Mouse (Mus musculus): ENCODE results near the gene Nek7. TPM values are rescaled to one million over a fixed set of nuclear protein-coding genes. Genes with fewer than 3 reads are reported as not detected.

Nek7 gene
- polyA plus RNA-seq, 1 experiment from 2014 or later = 8.0 TPM

GRCm38 (mm10) chr1:138628486-138628885 lies 8.5 kb upstream of the Nek7 start:
- H3K9me3 ChIP-seq (ENCODE audit: control insufficient read depth, low read length) = no peaks in the 10 kb centered on the region
- H3K27me3 ChIP-seq (ENCODE audit: control insufficient read depth, insufficient read depth, low read length) = no peaks in the 10 kb centered on the region
- H3K9ac ChIP-seq (replicated peaks; ENCODE audit: low read depth, low read length) = no peak overlapping the region
- H3K27ac ChIP-seq (ENCODE audit: low read depth, low read length) = no peak overlapping the region
- no peak overlapping the region for H3K4me2 ChIP-seq (ENCODE audit: low read depth, low read length)
- H3K4me3 ChIP-seq (ENCODE audit: low read depth, low read length) = no peak overlapping the region
- 83% methylated on average over 3 of the region's 3 CpGs for WGBS
- H3K4me1 ChIP-seq (ENCODE audit: control insufficient read depth, insufficient read depth, low read length) = no peaks in the 10 kb centered on the region
- H3K36me3 ChIP-seq (ENCODE audit: control insufficient read depth, insufficient read depth, low read length) = no peaks in the 10 kb centered on the region
- no peak for ATAC-seq (ENCODE audit: low read depth)

GRCm38 (mm10) chr1:138627804-138628203 lies 7.9 kb upstream of the Nek7 start:
- no peak overlapping the region for H3K4me3 ChIP-seq (ENCODE audit: low read depth, low read length)
- H3K27me3 ChIP-seq (ENCODE audit: control insufficient read depth, insufficient read depth, low read length) = no peaks in the 10 kb centered on the region
- H3K36me3 ChIP-seq (ENCODE audit: control insufficient read depth, insufficient read depth, low read length) = no peaks in the 10 kb centered on the region
- no peak for ATAC-seq (ENCODE audit: low read depth)
- H3K9ac ChIP-seq (replicated peaks; ENCODE audit: low read depth, low read length) = no peak overlapping the region
- H3K9me3 ChIP-seq (ENCODE audit: control insufficient read depth, low read length) = no peaks in the 10 kb centered on the region
- H3K4me2 ChIP-seq (ENCODE audit: low read depth, low read length) = no peak overlapping the region
- WGBS = 86% methylated on average over 3 of the region's 3 CpGs
- H3K4me1 ChIP-seq (ENCODE audit: control insufficient read depth, insufficient read depth, low read length) = no peaks in the 10 kb centered on the region
- no peak overlapping the region for H3K27ac ChIP-seq (ENCODE audit: low read depth, low read length)

DNA sequence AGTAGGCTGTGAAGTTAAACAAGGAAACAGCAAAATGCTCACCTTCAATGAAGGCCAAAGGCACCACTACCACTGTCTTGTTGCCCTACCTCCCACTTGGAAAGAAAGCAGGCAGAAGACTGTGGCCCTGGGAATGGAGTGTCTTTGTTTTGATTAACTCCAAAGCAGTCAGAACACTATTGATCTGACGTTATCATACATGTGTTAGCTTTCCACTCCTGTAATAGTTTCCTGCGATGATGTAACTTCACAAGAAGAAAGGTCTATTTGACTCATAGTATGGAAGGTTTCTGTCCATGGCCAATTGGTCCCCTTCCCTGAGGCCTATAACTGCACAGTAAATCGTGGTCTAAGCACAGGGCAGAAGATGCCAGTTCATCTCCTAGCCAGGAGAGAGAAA lies 6.3 kb upstream of the Nek7 start:
- no peaks in the 10 kb centered on the region for H3K27me3 ChIP-seq (ENCODE audit: control insufficient read depth, insufficient read depth, low read length)
- H3K27ac ChIP-seq (ENCODE audit: low read depth, low read length) = no peak overlapping the region
- no peaks in the 10 kb centered on the region for H3K9me3 ChIP-seq (ENCODE audit: control insufficient read depth, low read length)
- no peak overlapping the region for H3K9ac ChIP-seq (replicated peaks; ENCODE audit: low read depth, low read length)
- no peaks in the 10 kb centered on the region for H3K4me1 ChIP-seq (ENCODE audit: control insufficient read depth, insufficient read depth, low read length)
- WGBS = 79% methylated on average over 3 of the region's 3 CpGs
- no peak for ATAC-seq (ENCODE audit: low read depth)
- H3K4me2 ChIP-seq (ENCODE audit: low read depth, low read length) = no peak overlapping the region
- H3K4me3 ChIP-seq (ENCODE audit: low read depth, low read length) = no peak overlapping the region
- no peaks in the 10 kb centered on the region for H3K36me3 ChIP-seq (ENCODE audit: control insufficient read depth, insufficient read depth, low read length)

GRCm38 (mm10) chr1:138623870-138624269 lies 3.9 kb upstream of the Nek7 start:
- H3K9ac ChIP-seq (replicated peaks; ENCODE audit: low read depth, low read length) = no peak overlapping the region
- H3K27ac ChIP-seq (ENCODE audit: low read depth, low read length) = no peak overlapping the region
- no peaks in the 10 kb centered on the region for H3K27me3 ChIP-seq (ENCODE audit: control insufficient read depth, insufficient read depth, low read length)
- H3K4me2 ChIP-seq (ENCODE audit: low read depth, low read length) = no peak overlapping the region
- no peak for ATAC-seq (ENCODE audit: low read depth)
- H3K9me3 ChIP-seq (ENCODE audit: control insufficient read depth, low read length) = no peaks in the 10 kb centered on the region
- WGBS = 24% methylated on average over 1 of the region's 1 CpGs
- 0 out of 2 replicates have a peak, but pooled peaks cover 2% of the 10 kb centered on the region for H3K4me1 ChIP-seq (ENCODE audit: control insufficient read depth, insufficient read depth, low read length)
- H3K36me3 ChIP-seq (ENCODE audit: control insufficient read depth, insufficient read depth, low read length) = no peaks in the 10 kb centered on the region
- no peak overlapping the region for H3K4me3 ChIP-seq (ENCODE audit: low read depth, low read length)

- WGBS = 86% methylated on average over 5 of the region's 5 CpGs
Measured at GRCm38 (mm10) chr1:138622831-138623230, 2.9 kb upstream of the Nek7 start.

GRCm38 (mm10) chr1:138622431-138622830 lies 2.5 kb upstream of the Nek7 start:
- Histone ChIP-seq H3K9ac (replicated peaks; ENCODE audit: low read depth, low read length) (no peak overlapping the region), H3K27ac (ENCODE audit: low read depth, low read length) (no peak overlapping the region), H3K27me3 (ENCODE audit: control insufficient read depth, insufficient read depth, low read length) (no peaks in the 10 kb centered on the region), H3K4me1 (ENCODE audit: control insufficient read depth, insufficient read depth, low read length) (peaks cover 10% of the 10 kb centered on the region; the same call in 1 of the 2 replicates), H3K4me3 (ENCODE audit: low read depth, low read length) (no peak overlapping the region), H3K36me3 (ENCODE audit: control insufficient read depth, insufficient read depth, low read length) (no peaks in the 10 kb centered on the region), H3K9me3 (ENCODE audit: control insufficient read depth, low read length) (no peaks in the 10 kb centered on the region), H3K4me2 (ENCODE audit: low read depth, low read length) (no peak overlapping the region)
- ATAC-seq (ENCODE audit: low read depth) = no peak
- WGBS = 93% methylated on average over 3 of the region's 3 CpGs

More at GRCm38 (mm10) chr1:138622831-138623230, 2.9 kb upstream of the Nek7 start:
- H3K36me3 ChIP-seq (ENCODE audit: control insufficient read depth, insufficient read depth, low read length) = no peaks in the 10 kb centered on the region
- no peak overlapping the region for H3K4me2 ChIP-seq (ENCODE audit: low read depth, low read length)
- peaks cover 7% of the 10 kb centered on the region; the same call in 1 of the 2 replicates for H3K4me1 ChIP-seq (ENCODE audit: control insufficient read depth, insufficient read depth, low read length)
- no peak overlapping the region for H3K9ac ChIP-seq (replicated peaks; ENCODE audit: low read depth, low read length)
- no peak overlapping the region for H3K27ac ChIP-seq (ENCODE audit: low read depth, low read length)
- ATAC-seq (ENCODE audit: low read depth) = no peak
- H3K4me3 ChIP-seq (ENCODE audit: low read depth, low read length) = no peak overlapping the region
- H3K9me3 ChIP-seq (ENCODE audit: control insufficient read depth, low read length) = no peaks in the 10 kb centered on the region
- H3K27me3 ChIP-seq (ENCODE audit: control insufficient read depth, insufficient read depth, low read length) = no peaks in the 10 kb centered on the region

- Histone ChIP-seq H3K9ac (replicated peaks; ENCODE audit: low read depth, low read length) (peak overlapping the region; percentile 66), H3K36me3 (ENCODE audit: control insufficient read depth, insufficient read depth, low read length) (no peaks in the 10 kb centered on the region), H3K4me1 (ENCODE audit: control insufficient read depth, insufficient read depth, low read length) (peaks cover 11% of the 10 kb centered on the region; the same call in 1 of the 2 replicates), H3K4me2 (ENCODE audit: low read depth, low read length) (peak overlapping the region; percentile 64), H3K9me3 (ENCODE audit: control insufficient read depth, low read length) (no peaks in the 10 kb centered on the region), H3K27ac (ENCODE audit: low read depth, low read length) (peak overlapping the region; percentile 76), H3K27me3 (ENCODE audit: control insufficient read depth, insufficient read depth, low read length) (no peaks in the 10 kb centered on the region), H3K4me3 (ENCODE audit: low read depth, low read length) (peak overlapping the region; percentile 84)
- ATAC-seq (ENCODE audit: low read depth) = peak; percentile 98
- WGBS = under 1% methylated on average over 71 of the region's 83 CpGs
Measured at GRCm38 (mm10) chr1:138619114-138619971, 598 bp downstream of the Nek7 start.

GRCm38 (mm10) chr1:138618012-138618354 lies 2.0 kb downstream of the Nek7 start:
- H3K4me2 ChIP-seq (ENCODE audit: low read depth, low read length) = peak overlapping the region; percentile 64
- H3K27ac ChIP-seq (ENCODE audit: low read depth, low read length) = 0 out of 2 replicates have a peak overlapping the region, but pooled peaks have one; percentile 22
- no peaks in the 10 kb centered on the region for H3K36me3 ChIP-seq (ENCODE audit: control insufficient read depth, insufficient read depth, low read length)
- peaks cover 11% of the 10 kb centered on the region; the same call in 1 of the 2 replicates for H3K4me1 ChIP-seq (ENCODE audit: control insufficient read depth, insufficient read depth, low read length)
- no peaks in the 10 kb centered on the region for H3K27me3 ChIP-seq (ENCODE audit: control insufficient read depth, insufficient read depth, low read length)
- WGBS = 0% methylated on average over 11 of the region's 11 CpGs
- no peaks in the 10 kb centered on the region for H3K9me3 ChIP-seq (ENCODE audit: control insufficient read depth, low read length)
- peak overlapping the region; percentile 25; the same call in 1 of the 2 replicates for H3K9ac ChIP-seq (replicated peaks; ENCODE audit: low read depth, low read length)
- ATAC-seq (ENCODE audit: low read depth) = peak; percentile 83; the same call in 1 of the 2 replicates
- H3K4me3 ChIP-seq (ENCODE audit: low read depth, low read length) = peak overlapping the region; percentile 84

DNA sequence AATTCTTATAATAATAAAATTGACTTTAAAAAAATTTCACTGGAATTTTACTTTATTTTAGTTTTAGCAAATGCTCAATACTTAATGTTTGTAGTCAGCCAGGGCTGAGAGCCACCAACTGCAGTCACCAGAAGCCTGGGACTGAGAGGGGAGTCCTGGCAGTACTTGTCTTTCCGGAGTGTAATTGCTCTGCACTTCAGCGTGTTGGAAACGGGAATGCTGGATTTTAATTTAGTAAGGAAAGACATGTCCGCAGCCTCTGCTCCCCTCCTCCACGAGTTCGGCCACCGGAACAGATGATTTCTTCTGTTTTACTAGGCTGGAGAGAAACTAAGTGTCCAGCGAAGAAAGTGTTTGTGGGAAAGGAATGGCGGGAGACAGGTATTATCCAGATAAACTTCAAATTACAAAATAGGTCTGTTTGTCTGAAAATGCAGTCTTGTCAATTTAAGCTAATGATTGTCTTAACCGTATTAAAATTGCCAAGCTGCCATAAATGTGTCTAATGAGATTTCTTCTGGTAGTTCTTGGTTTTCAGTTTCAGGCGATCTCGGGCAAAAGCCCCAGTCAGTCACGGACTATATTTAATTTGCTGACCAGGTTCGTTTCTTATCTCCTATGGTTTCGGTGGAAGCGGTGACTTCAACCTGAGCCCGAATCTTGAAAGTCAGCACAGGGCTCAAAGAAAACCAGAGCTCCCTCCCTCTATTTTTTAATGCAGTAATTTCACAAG lies 2.5 kb downstream of the Nek7 start:
- Histone ChIP-seq H3K27me3 (ENCODE audit: control insufficient read depth, insufficient read depth, low read length) (no peaks in the 10 kb centered on the region), H3K36me3 (ENCODE audit: control insufficient read depth, insufficient read depth, low read length) (no peaks in the 10 kb centered on the region), H3K4me3 (ENCODE audit: low read depth, low read length) (peak overlapping the region; percentile 84), H3K9ac (replicated peaks; ENCODE audit: low read depth, low read length) (peak overlapping the region; percentile 25; the same call in 1 of the 2 replicates), H3K9me3 (ENCODE audit: control insufficient read depth, low read length) (no peaks in the 10 kb centered on the region), H3K4me2 (ENCODE audit: low read depth, low read length) (peak overlapping the region; percentile 64), H3K4me1 (ENCODE audit: control insufficient read depth, insufficient read depth, low read length) (peaks cover 11% of the 10 kb centered on the region; the same call in 1 of the 2 replicates), H3K27ac (ENCODE audit: low read depth, low read length) (no peak overlapping the region)
- no peak for ATAC-seq (ENCODE audit: low read depth)
- 16% methylated on average over 17 of the region's 17 CpGs for WGBS
